Mouse (Mus musculus) intestine, embryonic 14.5 days (tissue): Measurements from ENCODE around the gene Nacc2. TPM values are rescaled to one million over a fixed set of nuclear protein-coding genes. Genes with fewer than 3 reads are reported as not detected.
A peak's percentile ranks its signal among the peaks of the same experiment; 100 is the strongest.

Experiments used
- ATAC-seq: fragments of 200-750 bp; cut with Nextera tagmentation; replicated peaks from 2 replicates; pipeline ENCODE4 v1.8.0; 2017; ENCODE audit warnings: low read depth, moderate number of reproducible peaks, moderate TSS enrichment, moderate library complexity; ENCODE audit not compliant: low FRiP score, low TSS enrichment
- DNase-seq: peaks from one replicate; pipeline ENCODE4 v3.0.0-alpha.2; 2018; ENCODE audit warnings: low spot score
- H3K27ac ChIP-seq: fragments of 300-500 bp; sonication (generic); 2 replicates; pipeline ENCODE4 v1.5.1; 2014; ENCODE audit warnings: low read depth, mild to moderate bottlenecking, control low read depth
- H3K27me3 ChIP-seq: fragments of 300-500 bp; sonication (generic); replicated peaks from 2 replicates; pipeline ENCODE4 v1.6.1; 2014; ENCODE audit warnings: low read length, control low read depth; ENCODE audit not compliant: control insufficient read depth, insufficient read depth
- H3K36me3 ChIP-seq: fragments of 300-500 bp; sonication (generic); 2 replicates; pipeline ENCODE4 v1.6.1; 2014; ENCODE audit warnings: low read length, control low read depth; ENCODE audit not compliant: control insufficient read depth, insufficient read depth
- H3K4me1 ChIP-seq: fragments of 300-500 bp; sonication (generic); replicated peaks from 2 replicates; pipeline ENCODE4 v1.6.1; 2014; ENCODE audit warnings: low read length, control low read depth, mixed read lengths; ENCODE audit not compliant: control insufficient read depth, insufficient read depth
- H3K4me2 ChIP-seq: fragments of 300-500 bp; sonication (generic); 2 replicates; pipeline ENCODE4 v1.6.1; 2014; ENCODE audit warnings: low read length
- H3K4me3 ChIP-seq: fragments of 300-500 bp; sonication (generic); 2 replicates; pipeline ENCODE4 v1.5.1; 2014; ENCODE audit warnings: low read depth, low read length, control low read depth, mixed read lengths
- H3K9ac ChIP-seq: fragments of 300-500 bp; sonication (generic); 2 replicates; pipeline ENCODE4 v1.6.1; 2014; ENCODE audit warnings: mild to moderate bottlenecking, low read length
- H3K9me3 ChIP-seq: fragments of 300-500 bp; sonication (generic); 2 replicates; pipeline ENCODE4 v1.6.1; 2016; ENCODE audit warnings: low read length, control low read depth; ENCODE audit not compliant: control insufficient read depth
- WGBS: fragments of 180-500 bp; shearing (Covaris S2); extraction: QIAGEN DNeasy Blood & Tissue Kit; methylation state at CpG from one replicate; pipeline ENCODE4 v1.1.7; 2014; 5-methylcytosine and 5-hydroxymethylcytosine counted together
- polyA plus RNA-seq: library from polyadenylated mRNA; unstranded; fragments of >200 nt; fragmentation: Nextera tagmentation; extraction: Ambion mirVana; gene quantifications from 2 replicates; pipeline ENCODE4 v1.2.1, GENCODE M21; 2014

Nacc2 gene
- polyA plus RNA-seq, 1 experiment from 2014 or later, result 13.2 TPM

DNA sequence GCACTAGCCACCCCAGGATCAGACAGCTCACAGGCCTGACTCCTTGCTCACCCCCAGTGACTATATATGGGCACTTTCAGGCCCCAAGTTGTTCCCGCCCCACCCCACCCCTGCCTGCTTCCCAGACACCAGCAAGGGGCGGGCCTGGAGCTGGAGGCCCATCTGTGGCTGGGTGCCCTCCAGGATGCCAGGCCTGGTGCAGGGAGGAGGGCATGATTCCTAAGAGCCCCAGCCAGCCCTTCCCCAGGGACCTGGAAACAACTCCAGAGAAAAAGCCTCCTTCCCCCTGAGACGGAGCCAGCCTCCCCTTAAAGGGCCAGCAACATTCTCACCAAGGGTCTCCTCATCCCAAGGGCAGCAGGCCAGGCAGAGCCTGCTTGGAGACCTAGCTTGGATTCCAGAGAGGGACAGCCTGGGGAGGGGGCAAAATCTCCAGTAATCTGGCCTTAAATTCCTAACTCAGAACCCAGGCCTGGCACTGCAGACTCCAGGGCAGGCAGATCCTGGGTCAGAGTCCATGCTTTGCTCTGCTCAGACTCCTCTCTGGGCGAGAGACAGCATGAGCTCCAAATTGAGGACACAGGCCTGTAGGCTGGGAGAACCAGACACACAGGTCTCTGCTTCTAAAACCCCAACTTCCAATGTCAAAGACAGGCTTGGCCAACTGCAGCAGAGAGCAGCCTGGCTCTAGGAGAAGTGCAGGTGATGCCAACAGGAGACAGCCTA is 4.3 kb downstream of the Nacc2 start:
- H3K4me1 ChIP-seq, result peaks cover 18% of the 10 kb centered on the region
- no peaks in the 10 kb centered on the region for H3K9me3 ChIP-seq
- DNase-seq (no peak), ATAC-seq (no peak; the same call in 1 of the 2 replicates)
- peak overlapping the region; percentile 68 for H3K27ac ChIP-seq
- H3K36me3 ChIP-seq, result no peaks in the 10 kb centered on the region
- peaks cover 12% of the 10 kb centered on the region; the same call in 1 of the 2 replicates for H3K27me3 ChIP-seq
- no peak overlapping the region for H3K4me3 ChIP-seq
- H3K4me2 ChIP-seq, result peak overlapping the region; percentile 23; the same call in 1 of the 2 replicates
- peak overlapping the region; percentile 17; the same call in 1 of the 2 replicates for H3K9ac ChIP-seq
- WGBS, result 47% methylated on average over 4 of the region's 4 CpGs

DNA sequence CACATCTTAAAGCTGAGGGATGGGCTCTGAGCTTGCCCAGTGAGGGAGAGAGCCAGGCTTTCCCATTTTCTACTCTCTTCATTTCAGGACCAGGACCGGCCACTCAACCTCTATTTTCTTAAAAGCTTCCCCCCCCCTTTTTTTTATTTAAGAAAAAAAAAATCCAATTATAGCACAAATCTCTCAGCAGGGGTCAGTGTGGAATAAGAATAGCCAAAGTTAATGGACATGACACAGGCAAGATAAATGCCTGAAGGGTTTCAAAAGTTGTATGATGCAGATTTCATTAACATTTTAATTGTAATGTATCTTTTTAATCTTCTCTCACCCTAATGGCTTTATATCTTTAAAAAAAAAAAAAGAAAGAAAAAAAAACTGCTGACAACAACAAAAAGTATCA is 5.4 kb downstream of the Nacc2 start:
- no peaks in the 10 kb centered on the region for H3K9me3 ChIP-seq
- no peak for ATAC-seq
- no peak overlapping the region for H3K4me3 ChIP-seq
- no peaks in the 10 kb centered on the region for H3K36me3 ChIP-seq
- no peak overlapping the region for H3K27ac ChIP-seq
- WGBS, result 76% methylated on average over 1 of the region's 1 CpGs
- DNase-seq, result no peak
- peaks cover 18% of the 10 kb centered on the region for H3K4me1 ChIP-seq
- no peak overlapping the region for H3K9ac ChIP-seq
- H3K27me3 ChIP-seq, result peaks cover 8% of the 10 kb centered on the region; the same call in 1 of the 2 replicates
- no peak overlapping the region for H3K4me2 ChIP-seq

DNA sequence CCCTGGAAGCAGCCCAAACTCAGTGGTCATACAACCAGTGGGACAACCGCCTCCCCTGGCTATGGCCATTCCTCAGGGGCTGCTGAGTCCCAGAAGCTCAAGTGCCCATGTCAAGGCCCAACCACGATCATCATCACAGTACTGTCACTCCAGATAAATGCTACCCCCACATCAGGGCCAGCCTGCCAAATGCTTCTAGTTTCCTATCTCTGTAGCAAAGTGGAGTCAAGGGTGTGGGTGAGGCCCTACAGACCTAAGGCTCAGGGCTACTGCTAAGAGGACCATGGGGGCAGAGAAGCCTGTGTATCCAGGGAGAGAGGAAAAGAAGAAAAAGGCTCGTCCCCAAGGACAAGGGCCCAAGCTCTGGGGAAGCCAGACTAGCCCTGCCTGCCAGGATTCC is 6.5 kb downstream of the Nacc2 start:
- no peak overlapping the region for H3K9ac ChIP-seq
- DNase-seq, result no peak
- peaks cover 4% of the 10 kb centered on the region; the same call in 1 of the 2 replicates for H3K27me3 ChIP-seq
- H3K27ac ChIP-seq, result no peak overlapping the region
- no peaks in the 10 kb centered on the region for H3K36me3 ChIP-seq
- no peaks in the 10 kb centered on the region for H3K9me3 ChIP-seq
- no peak for ATAC-seq
- 75% methylated on average over 3 of the region's 3 CpGs for WGBS
- H3K4me2 ChIP-seq, result no peak overlapping the region
- H3K4me3 ChIP-seq, result no peak overlapping the region
- peaks cover 13% of the 10 kb centered on the region for H3K4me1 ChIP-seq

DNA sequence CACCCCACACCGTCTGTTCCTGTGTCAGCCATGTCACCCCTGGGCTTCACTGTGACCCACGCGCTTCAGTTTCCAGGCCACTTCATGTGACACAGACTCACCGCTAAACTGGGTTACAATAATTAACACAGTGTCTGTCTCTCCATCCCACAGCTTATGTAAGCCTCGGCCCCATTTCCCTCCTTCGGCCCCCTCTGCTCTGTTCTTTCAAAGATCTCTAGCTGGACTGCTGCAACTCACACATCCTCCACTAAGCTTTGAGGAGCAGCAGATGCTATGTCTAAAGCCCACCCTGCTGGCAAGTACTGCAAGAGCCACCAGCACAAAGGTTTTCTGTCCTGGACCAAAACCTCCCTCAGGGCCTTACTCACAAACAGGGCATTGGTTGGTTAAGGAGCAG is 7.8 kb downstream of the Nacc2 start:
- H3K4me2 ChIP-seq, result no peak overlapping the region
- H3K9me3 ChIP-seq, result no peaks in the 10 kb centered on the region
- WGBS, result 75% methylated on average over 6 of the region's 6 CpGs
- no peaks in the 10 kb centered on the region for H3K27me3 ChIP-seq
- H3K27ac ChIP-seq, result no peak overlapping the region
- no peak overlapping the region for H3K9ac ChIP-seq
- ATAC-seq (no peak), DNase-seq (no peak)
- no peak overlapping the region for H3K4me3 ChIP-seq
- peaks cover 13% of the 10 kb centered on the region for H3K4me1 ChIP-seq
- no peaks in the 10 kb centered on the region for H3K36me3 ChIP-seq

DNA sequence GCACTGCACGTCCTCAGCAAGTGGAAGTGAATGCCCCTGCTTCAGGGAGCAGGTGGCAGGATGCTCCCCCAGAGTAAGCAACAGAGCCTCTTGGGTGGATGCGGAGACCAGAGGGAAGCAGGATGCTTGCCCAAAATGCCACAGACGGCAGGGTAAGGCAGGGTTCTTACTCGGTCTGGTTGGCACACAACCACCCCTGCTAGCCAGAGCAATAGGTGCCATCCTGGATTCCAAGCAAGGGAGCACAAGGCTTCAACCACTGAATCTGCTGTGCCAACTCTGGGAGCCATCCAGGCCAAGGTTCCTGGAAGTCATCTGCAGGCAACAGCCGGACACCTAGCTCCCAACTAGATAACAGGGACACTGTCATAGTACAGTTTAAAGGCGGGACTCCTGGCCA is 14.8 kb downstream of the Nacc2 start:
- 86% methylated on average over 6 of the region's 6 CpGs for WGBS
- H3K4me3 ChIP-seq, result no peak overlapping the region
- no peak overlapping the region for H3K4me2 ChIP-seq
- no peak overlapping the region for H3K27ac ChIP-seq
- DNase-seq (no peak), ATAC-seq (no peak)
- H3K9ac ChIP-seq, result no peak overlapping the region
- H3K9me3 ChIP-seq, result no peaks in the 10 kb centered on the region
- no peaks in the 10 kb centered on the region for H3K27me3 ChIP-seq
- H3K36me3 ChIP-seq, result no peaks in the 10 kb centered on the region
- H3K4me1 ChIP-seq, result no peaks in the 10 kb centered on the region

DNA sequence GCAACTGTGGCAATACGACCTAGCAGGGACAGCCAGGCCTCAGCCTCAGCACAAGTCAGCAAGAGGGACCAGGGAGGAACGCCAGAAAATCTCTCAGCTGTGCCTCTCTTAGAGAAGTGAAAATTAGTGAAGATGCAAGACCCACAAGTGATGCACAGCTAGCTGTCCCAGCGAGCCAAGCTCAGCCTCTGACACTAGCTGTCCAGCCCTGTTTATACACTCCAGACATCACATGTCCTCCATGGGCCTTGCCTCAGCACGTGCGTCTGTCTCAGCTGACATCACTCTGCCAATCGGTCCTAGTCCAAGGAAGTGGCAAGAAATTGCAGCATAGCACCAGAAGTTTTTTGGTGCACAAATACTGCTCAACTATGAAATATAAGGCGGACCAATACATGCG is 16.0 kb downstream of the Nacc2 start:
- ATAC-seq (no peak), DNase-seq (no peak)
- WGBS, result 83% methylated on average over 8 of the region's 8 CpGs
- no peak overlapping the region for H3K9ac ChIP-seq
- no peaks in the 10 kb centered on the region for H3K9me3 ChIP-seq
- no peaks in the 10 kb centered on the region for H3K27me3 ChIP-seq
- no peak overlapping the region for H3K4me3 ChIP-seq
- no peaks in the 10 kb centered on the region for H3K36me3 ChIP-seq
- no peaks in the 10 kb centered on the region for H3K4me1 ChIP-seq
- H3K27ac ChIP-seq, result no peak overlapping the region
- no peak overlapping the region for H3K4me2 ChIP-seq

DNA sequence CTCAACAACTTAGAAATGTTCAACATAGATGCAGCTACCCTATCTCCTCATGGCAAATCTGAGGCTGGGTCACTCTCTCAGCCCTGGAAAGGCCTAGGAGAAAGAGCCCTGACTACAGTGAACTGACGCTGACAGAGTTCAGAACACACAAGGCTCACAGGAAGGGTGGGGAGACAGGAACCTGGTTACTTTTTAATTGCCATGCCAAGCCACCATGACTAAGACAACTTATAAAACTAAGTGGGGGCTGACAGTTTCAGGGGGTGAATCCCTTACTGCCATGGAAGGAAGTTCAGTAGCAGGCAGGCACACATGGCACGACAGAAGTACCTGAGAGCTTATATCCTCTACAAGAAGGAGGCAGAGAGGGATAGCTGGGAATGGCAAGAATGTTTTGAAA is 16.8 kb downstream of the Nacc2 start:
- ATAC-seq, result no peak
- 89% methylated on average over 2 of the region's 2 CpGs for WGBS

DNA sequence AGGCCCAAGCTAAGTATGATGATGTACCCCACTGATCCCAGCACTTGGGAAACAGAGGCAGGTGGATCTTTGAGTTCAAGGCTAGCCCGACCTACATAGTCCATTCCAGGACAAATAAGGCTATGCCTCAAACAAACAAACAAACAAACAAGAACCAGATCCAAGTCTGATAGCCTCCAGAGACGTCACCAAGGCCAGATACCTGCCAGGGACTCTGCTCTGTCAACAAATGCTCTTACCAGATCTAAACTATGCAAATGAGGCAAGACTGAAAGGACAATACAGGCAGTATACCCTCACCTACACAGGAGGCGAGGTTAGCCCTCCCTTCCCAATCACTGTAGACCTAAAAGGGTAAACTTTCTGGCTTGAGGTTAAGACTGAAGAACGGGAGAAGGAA is 22.7 kb downstream of the Nacc2 start:
- no peak for DNase-seq
- Histone ChIP-seq H3K27ac (no peak overlapping the region), H3K27me3 (no peaks in the 10 kb centered on the region), H3K9me3 (no peaks in the 10 kb centered on the region), H3K4me2 (no peak overlapping the region), H3K4me1 (no peaks in the 10 kb centered on the region), H3K9ac (no peak overlapping the region), H3K4me3 (no peak overlapping the region), H3K36me3 (no peaks in the 10 kb centered on the region)
- WGBS, result 70% methylated on average over 4 of the region's 4 CpGs
- ATAC-seq, result no peak

More for the DNA sequence above, 16.8 kb downstream of the Nacc2 start:
- Histone ChIP-seq H3K4me2 (no peak overlapping the region), H3K27me3 (no peaks in the 10 kb centered on the region), H3K36me3 (no peaks in the 10 kb centered on the region), H3K4me1 (no peaks in the 10 kb centered on the region), H3K27ac (no peak overlapping the region), H3K4me3 (no peak overlapping the region), H3K9ac (no peak overlapping the region), H3K9me3 (no peaks in the 10 kb centered on the region)
- DNase-seq, result no peak

DNA sequence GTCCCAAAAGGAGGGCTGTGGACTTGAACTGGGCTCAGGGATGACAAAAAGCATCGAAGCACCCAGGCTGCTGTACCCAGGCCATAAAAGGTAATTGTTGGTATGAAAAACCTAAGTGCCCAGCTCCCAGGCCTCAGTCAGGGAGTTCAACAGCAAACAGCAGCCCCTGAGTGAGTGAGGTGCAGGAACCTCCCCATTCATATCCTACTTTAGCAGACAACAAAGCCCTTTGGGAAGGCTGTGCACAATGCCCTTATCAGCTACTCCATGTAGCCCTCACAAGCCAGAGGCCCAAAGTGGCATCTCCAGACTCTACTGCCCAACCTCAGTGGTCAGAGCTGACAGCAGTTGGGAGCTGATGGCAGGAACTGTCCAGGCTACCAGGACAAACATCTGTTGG is 23.2 kb downstream of the Nacc2 start:
- Histone ChIP-seq H3K4me3 (no peak overlapping the region), H3K4me2 (no peak overlapping the region), H3K9me3 (no peaks in the 10 kb centered on the region), H3K36me3 (no peaks in the 10 kb centered on the region), H3K27ac (no peak overlapping the region), H3K9ac (no peak overlapping the region), H3K4me1 (no peaks in the 10 kb centered on the region), H3K27me3 (no peaks in the 10 kb centered on the region)
- ATAC-seq (no peak), DNase-seq (no peak)
- 76% methylated on average over 1 of the region's 1 CpGs for WGBS
